In genomic region chr1:191299215-191299942, GRCm38 (mm10) we compare ENCODE assay signal across 9 mouse cellular contexts. TPM values are rescaled to one million over a fixed set of nuclear protein-coding genes. Genes with fewer than 3 reads are reported as not detected.
DNase-seq lines count a peak whose midpoint lies in the region; ATAC-seq lines count a peak whose summit lies in the region.
"Had no signal": no experiment of that assay in that cellular context is flagged by ENCODE, and none has a peak within 500 bp of the region (broad histone marks: within the 10 kb centered on the region; RNA-seq: fewer than 3 reads in every experiment).

No protein-coding gene starts in this region.

- no peaks in the 10 kb centered on the region for H3K27me3 ChIP-seq in limb, embryonic 10.5 days (ENCODE audit: low read depth, poor library complexity, severe bottlenecking)

- 60% methylated on average over 11 of the region's 11 CpGs for WGBS in limb, embryonic 10.5 days

- peaks cover 15% of the 10 kb centered on the region for H3K4me1 ChIP-seq in limb, embryonic 10.5 days

- no peaks in the 10 kb centered on the region for H3K36me3 ChIP-seq in limb, embryonic 10.5 days

- no peak for ATAC-seq in erythroid progenitor cell, adult 5-6 weeks (replicated peaks; ENCODE audit: low FRiP score, poor library complexity, severe bottlenecking)

- DNase-seq in gastrocnemius, adult 18-20 months (ENCODE audit: low spot score) = peak; percentile 71
- DNase-seq in gastrocnemius, postnatal 10 days = no peak
- peak; percentile 86 for DNase-seq in 3T3-L1 (ENCODE audit: low read depth, low spot score)
- peak; percentile 50 for DNase-seq in adrenal gland, postnatal 25 days
- DNase-seq in heart, adult 8-10 months (ENCODE audit: low spot score) = peak; percentile 69
- DNase-seq in limb, embryonic 10.5 days (ENCODE audit: low spot score) = peak; percentile 59
- DNase-seq in right cerebral cortex, postnatal 25 days = peak; percentile 32

- H3K27ac ChIP-seq in limb, embryonic 10.5 days = no peak overlapping the region

- no peaks in the 10 kb centered on the region for H3K9me3 ChIP-seq in limb, embryonic 10.5 days (replicated peaks)

- H3K4me3 ChIP-seq in limb, embryonic 10.5 days = no peak overlapping the region

RNA-seq across cellular contexts. Expression of gene Nenf, which starts 18.6 kb away (rescaled TPM):
- total RNA-seq in gastrocnemius, adult 18-20 months (2021) = 10 to 100 TPM; 67.8 to 76.9 TPM
- 10 to 100 TPM; 83.8 to 87.2 TPM for total RNA-seq in gastrocnemius, postnatal 10 days (2021)
- 104 and 112 TPM in 2 replicates for total RNA-seq in adrenal gland, postnatal 25 days (2021)
- 100 to 1,000 TPM in 3 of 4 experiments, 10 to 100 TPM in 1; 90.1 to 115 (median 111) TPM for total RNA-seq in heart, adult 8-10 months (2022)
- 50.3 and 53.7 TPM in 2 replicates for polyA plus RNA-seq in limb, embryonic 10.5 days (2016; fragmentation: Nextera tagmentation; extraction: Ambion mirVana)
- total RNA-seq in erythroid progenitor cell, adult 5-6 weeks (2015; ENCODE audit: low replicate concordance) = 26.4 and 47.6 TPM in 2 replicates
- 21.2 and 34.5 TPM in 2 replicates for total RNA-seq in erythroid progenitor cell, adult 5-6 weeks (2017; ENCODE audit: low replicate concordance)
- total RNA-seq: neutrophil, adult 5-6 weeks had no signal

RNA-seq across cellular contexts. Expression of gene Tmem206, which starts 26.3 kb away (rescaled TPM):
- 1 to 10 TPM; 1.1 to 1.5 TPM for total RNA-seq in gastrocnemius, adult 18-20 months (2021)
- total RNA-seq in gastrocnemius, postnatal 10 days (2021) = 1 to 10 TPM; 2.3 to 4.6 TPM
- total RNA-seq in adrenal gland, postnatal 25 days (2021) = 7.4 and 7.7 TPM in 2 replicates
- total RNA-seq in heart, adult 8-10 months (2022) = 1 to 10 TPM; 2.6 to 4.2 (median 3.0) TPM
- 25.6 and 27.0 TPM in 2 replicates for polyA plus RNA-seq in limb, embryonic 10.5 days (2016; fragmentation: Nextera tagmentation; extraction: Ambion mirVana)
- 20.5 and 34.4 TPM in 2 replicates for total RNA-seq in erythroid progenitor cell, adult 5-6 weeks (2015; ENCODE audit: low replicate concordance)
- total RNA-seq in erythroid progenitor cell, adult 5-6 weeks (2017; ENCODE audit: low replicate concordance) = 15.7 and 22.9 TPM in 2 replicates
